Mouse (Mus musculus) adrenal gland, postnatal 36 days (tissue): ENCODE results near the gene Il4i1. TPM values are rescaled to one million over a fixed set of nuclear protein-coding genes. Genes with fewer than 3 reads are reported as not detected.
"Not testable (repeated sequence)": the region's sequence is repeated elsewhere in the genome, so short reads cannot be mapped to it uniquely, and the experiment has no call there.

Experiments
- DNase-seq, 2 experiments: peaks; one replicate each; pipeline ENCODE4 v3.0.0; 2021; ENCODE audit warnings: mixed read lengths in 1 of 2
- total RNA-seq, 2 experiments: library from RNA; stranded (reverse); gene quantifications; 2 replicates each; pipeline ENCODE4 v1.2.3; 2021

Il4i1 gene
- total RNA-seq, 2 experiments from 2014 or later: 2.0 to 2.6 TPM

DNA sequence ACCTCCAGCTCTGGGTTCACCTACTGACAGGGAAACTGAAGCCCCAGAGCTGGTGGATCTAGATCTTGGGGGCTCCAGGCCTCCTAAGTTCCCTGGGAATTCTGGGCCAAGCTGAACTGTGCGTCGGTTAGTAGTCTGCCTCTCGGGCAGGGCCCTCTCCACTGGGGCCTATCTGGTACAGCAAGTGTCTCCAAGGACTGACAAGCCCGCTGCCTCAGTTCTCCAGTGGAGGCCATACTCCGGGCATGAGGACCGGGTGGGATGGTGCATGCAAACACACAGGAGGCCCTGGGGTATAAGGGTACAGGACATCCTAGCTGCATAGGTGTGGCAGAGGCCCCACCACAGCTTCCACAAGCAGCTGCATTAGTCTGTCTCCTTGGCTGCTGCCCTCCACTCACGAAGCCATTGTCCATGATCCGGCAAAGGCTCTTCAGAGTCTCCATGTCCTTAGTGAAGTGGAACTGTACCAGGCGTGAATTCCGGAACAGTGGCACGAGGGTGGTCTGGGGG lies 47.9 kb downstream of the Il4i1 start:
- no peak for DNase-seq

DNA sequence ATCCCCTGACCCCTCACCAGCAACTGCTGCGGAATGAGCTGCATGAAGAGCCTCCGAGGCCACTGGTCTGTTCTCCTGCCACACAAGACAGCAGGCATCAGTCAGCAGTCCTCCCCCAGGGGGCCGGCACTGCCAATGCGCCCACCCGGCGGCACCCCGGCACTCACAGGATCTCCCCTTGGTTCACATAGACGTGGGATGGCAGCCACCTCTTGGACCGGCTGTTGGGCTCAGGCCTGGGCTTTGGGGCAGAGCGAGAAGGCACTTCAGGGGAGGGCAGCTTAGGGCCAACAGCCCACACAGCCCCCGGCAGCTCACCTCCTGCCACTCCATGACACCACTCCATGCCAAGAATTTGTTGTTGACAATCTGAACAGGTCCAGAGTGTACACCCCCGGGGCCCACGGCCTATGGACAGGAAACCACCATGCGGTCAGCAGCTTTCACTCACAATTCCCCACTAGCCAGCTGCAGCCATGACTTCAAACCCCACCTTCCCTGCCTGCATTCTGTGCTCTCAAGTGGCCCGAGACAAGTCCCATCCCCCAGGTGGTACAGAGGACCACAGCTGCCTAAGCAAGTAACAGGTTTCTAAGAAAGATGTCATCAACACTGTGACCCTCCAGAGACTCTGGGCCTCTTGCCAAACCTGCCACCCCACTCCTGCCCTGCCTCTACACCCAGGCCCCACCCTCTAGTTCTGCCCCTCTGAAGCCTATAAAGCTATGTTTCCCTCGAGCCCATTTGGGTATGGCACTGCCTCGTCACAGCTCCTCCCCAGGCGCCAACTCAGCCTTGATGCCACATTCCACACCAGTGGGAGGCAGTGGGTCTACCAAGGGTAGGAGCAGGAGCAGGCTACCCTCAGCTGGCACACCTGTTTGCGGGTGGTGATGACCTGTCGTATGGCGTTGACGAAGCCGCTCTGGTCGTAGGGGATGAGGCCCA lies 48.7 kb downstream of the Il4i1 start:
- peak in 1 of 2 experiments; percentile 54 for DNase-seq

DNA sequence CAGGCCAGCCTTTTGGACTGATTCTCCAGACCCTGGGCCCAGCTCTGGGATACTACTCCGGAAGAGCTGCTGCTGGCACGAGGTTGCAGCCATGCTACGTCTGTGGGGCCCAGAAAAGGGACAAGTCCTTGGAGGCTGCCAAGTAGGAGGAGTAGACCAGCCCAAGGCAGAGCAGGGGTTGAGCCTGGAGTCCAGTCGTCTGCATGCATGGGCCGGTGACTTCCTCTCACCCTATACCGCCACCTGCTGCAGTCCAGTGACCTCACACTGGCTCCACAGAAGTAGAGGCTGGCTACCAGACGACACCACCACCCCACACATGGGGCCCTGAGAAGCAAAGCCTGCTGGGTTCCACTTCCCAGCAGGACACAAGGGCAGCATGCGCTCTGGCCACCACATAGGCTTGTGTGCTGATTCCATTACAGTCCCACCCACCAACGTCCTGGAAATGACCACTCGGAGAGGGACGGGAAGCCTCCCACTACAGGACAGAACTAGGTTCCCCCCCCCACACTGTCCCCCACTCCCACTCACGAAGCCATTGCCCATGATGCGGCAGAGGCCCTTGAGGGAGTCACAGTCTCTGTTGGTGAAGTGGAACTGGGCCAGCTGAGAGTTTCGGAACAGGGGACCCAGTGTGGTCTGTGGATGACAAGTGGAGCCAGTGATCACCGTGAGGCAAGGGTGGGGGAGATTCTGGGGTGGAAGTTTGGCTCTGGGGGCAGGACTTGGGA lies 50.3 kb downstream of the Il4i1 start:
- DNase-seq: peak; percentile 88 to 89

DNA sequence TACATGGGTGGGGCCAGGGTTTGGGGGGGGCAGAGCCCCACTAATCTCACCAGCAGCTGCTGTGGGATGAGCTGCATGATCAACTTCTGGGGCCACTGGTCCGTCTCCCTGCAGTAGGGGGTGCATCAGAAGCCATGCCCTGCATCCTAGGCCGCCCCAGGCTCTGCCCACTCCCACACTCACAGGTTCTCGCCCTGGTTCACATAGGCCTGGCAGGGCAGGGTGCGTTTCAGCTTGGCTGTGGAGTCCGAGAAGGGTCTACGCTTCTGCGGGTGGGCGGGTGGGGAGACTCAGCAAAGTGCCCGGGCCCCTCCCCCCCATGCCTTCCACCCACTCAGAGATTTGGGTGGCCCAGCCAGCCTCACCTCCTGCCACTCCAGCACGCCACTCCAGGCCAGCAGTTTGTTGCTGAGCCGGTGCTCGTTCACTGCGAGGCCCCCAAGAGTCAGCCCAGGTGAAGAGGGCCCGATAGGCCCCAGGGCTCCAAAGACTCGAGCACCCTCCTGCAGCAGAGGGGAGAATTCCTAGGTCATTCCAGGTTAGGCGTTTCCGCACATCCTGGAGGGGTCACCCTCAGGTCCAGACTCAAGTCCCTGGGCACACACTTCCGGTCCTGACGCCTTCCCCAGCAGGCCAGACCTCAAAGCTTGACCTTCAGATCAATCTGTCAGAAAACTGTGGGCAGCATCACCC lies 51.0 kb downstream of the Il4i1 start:
- peak in 1 of 2 experiments; percentile 49 for DNase-seq

DNA sequence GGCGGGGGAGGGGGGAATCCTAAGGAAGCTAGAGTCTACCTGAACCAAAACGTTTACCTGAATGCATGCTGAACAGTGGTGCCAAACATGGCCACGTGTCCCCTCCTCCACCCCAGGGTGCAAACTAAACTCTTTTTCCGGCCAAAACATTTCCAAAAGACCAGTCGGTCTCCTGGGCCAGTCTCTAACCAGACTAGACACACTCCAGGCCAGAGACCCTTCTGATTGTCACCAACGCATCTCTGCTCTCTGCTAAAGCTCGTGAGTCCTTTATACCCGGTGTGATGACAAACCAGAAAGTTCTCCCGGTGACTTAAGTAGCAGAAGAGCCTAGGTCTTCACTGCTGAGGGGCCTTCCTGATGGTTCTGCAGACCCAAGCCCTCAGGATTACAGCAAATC lies 51.6 kb downstream of the Il4i1 start:
- DNase-seq: no peak

DNA sequence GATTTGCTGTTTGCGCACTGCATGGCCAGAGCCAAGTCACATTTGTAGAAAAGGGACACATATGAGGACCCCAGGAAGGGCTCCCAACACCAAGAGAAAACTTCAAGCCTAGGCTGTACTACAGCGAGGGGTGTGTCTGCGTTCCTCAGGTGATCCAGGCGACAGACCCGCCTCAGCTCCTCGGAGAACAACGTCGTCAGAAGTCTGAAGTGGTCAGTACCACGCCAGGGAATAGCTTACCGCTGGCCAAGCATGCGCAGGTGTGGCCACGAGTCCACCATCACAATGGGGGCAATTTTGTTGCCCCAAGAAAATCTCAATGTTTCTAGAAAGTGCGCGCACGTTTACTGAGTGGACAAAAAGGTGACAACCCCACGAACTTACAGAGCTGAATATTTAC lies 52.3 kb downstream of the Il4i1 start:
- no peak for DNase-seq

DNA sequence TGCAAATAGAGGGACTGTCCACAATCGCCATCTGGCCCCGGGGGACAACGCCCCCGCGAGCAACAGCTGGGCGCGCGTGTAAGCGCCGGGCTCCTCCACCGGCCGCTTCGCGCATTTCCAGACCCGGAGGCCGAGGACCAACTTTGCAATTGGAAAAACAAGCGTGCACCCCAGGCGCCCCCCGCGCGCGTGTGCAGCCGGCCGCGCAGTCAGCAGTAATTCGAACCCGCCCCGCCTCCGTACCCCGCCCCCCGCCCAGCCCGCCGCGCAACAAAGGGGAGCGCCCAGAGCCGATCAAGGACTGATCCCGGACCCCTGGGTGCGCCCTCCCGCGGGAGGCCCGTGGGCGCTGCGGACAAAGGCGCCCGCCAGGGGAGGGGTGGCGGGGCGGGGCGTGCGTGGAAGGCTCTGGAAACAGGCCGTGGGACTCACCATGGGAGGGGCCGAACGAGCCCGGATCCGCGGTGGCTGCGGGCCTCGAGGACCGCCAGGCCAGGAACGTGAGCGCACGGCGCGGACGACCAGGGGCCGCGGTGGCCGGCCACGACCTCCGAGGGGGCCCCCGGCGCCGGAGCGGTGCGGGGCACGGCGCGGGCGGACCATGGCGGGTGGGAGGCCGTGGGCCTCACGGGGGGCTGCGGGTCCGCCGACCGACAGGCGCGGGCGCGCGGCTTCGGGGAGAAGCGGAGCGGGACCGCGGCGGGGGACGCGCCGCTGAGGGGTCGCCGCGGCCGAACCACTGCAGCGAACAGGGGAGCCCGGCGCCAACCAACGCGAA lies 52.9 kb downstream of the Il4i1 start:
- DNase-seq: peak; percentile 80 to 83

DNA sequence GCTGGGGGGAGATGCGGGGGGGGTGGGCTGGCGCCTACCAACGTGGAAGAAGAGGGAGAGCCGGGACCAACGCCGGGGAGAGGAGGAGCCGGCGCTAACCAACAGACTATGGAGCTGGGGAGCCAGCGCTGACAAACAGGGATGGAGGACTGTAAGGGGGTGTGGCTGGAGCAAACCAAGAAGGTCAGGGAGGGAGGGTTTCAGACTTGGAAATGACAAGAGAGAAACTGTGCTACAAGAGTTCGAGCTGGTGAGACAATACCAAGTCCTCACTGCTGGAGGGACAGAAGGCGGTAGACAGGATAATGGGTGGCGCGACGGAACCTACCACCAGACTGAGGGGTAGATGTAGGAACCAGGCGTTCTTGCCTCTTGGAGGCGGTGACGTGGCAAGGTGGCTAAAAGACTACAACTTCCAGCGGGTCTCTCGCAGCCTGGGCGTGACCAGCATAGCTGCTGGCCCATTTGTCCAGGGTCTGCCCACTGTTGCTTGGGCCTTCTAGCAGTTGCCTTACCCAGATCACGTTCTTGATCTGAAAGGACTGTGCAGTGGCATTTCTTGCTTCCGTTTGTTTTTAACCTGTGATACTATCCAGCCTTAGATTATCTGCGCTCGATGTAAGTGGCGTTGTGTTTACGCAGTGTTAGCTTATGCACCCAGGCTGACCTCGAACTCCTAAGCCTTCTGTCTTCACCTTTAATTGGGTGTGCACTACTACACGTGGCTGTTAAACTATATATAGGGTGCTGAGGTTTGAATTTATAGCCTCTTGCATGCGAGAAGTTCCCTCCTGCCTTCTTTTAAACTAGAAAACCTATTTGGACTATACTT lies 53.7 kb downstream of the Il4i1 start, which contains the start of gene Ptov1:
TSS of gene Ptov1 (minus strand) at position 92 of the 832 bp plus-strand sequence.
- DNase-seq: peak; percentile 92 to 93

DNA sequence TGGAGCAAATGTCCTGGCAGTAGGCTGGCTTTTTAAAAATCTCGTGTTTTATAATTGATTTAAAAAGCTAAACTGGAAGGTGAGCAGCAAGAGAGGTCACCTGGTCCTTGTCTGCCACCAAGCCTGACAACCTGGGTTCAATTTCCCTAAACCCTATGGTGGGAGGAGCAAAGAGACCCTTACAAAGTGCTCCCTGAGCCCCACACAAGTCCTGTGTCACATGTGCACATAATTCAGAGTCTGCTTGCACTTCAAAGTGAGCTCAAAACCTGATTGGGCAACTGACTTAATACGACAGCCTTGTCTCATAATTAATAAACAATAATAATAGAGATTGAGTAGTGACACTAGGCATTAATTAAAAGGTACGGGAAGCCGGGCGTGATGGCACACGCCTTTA lies 54.4 kb downstream of the Il4i1 start:
- DNase-seq: no peak

DNA sequence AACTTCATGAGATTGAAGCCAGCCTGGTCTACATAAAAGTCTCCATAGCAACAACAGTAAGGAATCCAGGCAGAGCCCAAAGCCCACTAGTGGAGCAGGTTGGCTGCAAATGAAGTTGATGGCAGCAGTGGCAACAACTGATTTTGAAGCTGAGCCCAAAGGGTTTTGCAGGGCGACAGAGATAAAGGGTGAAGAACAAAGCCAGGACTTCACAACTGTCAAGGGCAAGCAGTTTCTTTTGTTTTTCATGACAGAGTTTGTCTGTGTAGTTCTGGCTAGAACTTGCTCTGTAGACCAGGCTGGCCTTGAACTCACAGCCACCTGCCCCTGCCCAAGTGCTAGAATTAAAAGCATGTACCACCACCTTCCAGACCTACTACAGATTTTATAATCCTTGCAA lies 55.0 kb downstream of the Il4i1 start:
- no peak for DNase-seq

DNA sequence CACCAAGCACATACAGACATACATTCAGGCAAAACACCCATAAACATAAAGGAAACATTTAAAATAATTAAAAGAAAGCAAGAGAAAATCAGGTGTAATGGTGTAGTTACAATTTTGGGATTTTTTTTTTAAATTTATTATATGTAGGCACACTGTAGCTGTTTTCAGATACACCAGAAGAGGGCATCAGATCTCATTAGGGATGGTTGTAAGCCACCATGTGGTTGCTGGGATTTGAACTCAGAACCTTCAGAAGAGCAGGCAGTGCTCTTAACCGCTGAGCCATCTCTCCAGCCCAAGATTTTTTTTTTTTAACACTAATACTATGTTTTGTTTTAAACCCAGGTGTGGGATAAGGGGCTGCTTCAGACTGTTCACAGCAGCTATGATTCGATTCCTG lies 55.6 kb downstream of the Il4i1 start:
- DNase-seq: not testable (repeated sequence)

DNA sequence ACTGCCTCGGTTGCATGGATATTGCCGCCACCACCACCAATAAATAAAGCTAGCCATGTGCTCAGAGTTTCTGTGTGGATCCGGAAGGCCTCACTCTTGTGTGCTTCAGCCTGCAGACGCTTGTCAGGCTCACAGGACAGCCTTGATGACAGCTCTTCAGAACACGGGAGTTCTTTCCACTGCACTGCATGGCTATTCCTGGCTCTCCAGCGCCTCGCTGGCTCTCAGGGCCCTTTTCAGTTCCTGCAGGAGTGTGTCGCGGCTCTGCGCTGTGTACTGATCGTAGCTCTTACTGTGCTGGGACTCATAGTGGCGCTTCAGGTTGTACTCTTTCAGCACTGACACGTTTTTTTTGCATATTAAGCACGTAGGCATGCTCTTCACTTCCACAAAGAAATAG lies 61.6 kb downstream of the Il4i1 start:
- no peak for DNase-seq

DNA sequence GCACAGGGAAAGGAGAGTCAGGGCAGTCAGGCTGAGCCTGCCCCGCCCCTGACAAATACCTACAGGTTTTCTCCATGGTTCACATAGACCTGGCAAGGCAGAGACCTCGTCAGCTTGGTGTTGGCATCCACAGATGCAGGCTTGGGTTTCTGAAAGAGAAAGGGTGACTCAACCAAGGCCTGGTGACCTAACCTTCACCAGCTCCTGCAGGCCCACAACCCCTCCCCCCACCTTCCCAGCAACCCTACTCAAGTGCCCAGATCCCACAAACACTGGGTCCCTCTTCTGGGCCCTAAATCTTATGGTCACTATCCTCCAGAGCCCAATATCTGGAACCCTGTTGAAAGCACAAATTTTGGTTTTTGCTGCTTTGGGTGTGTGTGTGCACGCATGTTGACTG lies 66.8 kb downstream of the Il4i1 start:
- DNase-seq: peak; percentile 73 to 80

DNA sequence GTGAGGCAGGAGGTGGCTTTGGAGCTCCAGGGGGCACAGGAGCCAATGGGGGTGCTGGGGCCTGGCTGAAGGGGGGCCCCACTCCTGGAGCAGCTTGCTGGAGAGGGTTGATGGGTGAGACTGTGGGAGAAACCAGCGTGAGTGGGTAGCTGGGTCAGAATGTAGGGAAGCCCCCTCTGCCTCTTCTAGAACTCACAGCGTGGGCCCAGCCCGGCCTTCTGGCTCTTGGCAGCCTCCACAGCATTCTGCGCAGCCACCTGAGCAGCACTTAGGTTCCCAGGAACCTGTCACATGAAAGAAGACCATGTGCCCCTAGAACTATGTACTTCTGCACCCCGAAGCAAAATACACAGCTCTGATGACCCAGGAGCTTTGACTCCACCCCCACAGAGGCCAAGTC lies 68.5 kb downstream of the Il4i1 start:
- DNase-seq: no peak

DNA sequence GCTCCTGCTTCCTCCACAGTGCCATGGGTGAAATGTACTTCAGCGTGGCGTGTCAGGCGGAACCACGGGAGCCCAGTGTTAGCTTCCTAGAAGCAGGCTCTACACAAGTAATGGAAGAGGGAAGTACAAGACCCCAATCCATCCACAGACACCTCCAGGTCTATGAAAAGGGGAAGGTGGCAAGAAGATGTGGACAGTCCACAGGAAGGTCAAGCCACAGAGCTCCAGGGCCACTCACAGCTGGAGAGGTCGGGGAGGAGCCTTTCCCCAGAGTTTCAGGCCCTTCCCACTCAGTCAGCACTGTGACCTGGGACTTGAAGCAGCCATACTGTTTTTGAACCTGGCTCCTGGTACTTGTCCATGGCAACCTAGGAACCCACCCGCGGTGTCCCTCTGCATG lies 70.8 kb downstream of the Il4i1 start:
- DNase-seq: no peak

DNA sequence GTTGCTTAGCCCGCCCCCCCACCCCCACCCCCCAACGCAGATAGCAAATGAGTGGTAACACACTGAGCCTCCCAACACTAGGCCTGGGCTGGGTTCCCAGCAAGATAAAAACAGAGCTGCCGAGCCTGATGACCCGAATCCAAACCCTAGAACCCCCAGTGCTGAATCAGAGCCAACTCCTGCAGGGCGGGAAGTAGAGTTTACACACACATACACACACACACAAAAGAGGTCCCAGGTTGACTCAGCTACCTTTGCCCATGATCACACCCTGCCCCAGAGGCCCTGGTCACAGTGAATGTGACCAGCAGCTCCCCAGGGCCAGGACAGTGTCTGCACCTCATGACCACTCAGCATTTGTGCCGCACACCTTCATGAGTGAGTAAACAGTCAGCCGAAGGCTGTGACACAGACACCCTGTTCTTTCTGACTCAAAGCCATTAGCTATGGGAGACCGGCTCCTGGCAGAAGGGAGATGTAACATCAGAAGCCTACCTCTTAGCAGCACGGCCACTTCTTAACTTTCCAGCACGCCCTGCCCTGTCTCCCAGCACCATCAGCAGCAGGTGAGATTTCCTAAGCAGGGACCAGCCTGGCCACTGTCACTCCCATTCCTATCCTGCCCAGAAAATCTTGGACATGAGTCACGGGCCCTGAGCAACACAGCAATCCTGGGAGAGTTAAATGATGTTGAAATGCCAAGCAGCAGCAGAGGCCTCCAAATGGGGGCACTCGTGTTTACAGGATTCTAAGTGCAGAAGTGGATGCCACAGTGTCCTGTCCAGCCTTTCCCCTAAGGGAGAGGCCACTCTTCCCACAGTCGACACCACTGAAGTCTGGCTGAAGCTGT lies 72.3 kb downstream of the Il4i1 start:
- peak; percentile 47 to 60 for DNase-seq

DNA sequence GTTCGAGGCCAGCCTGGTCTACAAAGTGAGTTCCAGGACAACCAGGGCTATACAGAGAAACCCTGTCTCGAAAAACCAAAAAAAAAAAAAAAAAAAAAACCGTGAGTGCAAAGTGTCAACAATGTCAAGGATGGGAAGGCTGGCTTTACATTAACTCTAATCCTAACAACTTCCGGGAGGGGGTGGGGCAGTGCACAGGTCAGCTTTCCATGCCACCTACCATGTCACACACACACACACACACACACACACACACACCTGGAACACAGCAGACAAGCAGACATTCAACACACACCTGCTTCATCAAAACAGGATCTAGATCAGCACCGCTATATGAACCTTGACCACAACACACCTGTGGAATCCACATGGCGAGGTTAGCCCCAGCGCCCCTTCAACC lies 74.0 kb downstream of the Il4i1 start:
- DNase-seq: no peak
